Mouse (Mus musculus): Measurements from ENCODE around the gene Olfr694.

- TF ChIP-seq GATA1 (IDR thresholded peaks at IDR 0.05; ENCODE audit: low read length): no peak
- TF ChIP-seq TAL1 (IDR thresholded peaks at IDR 0.05; ENCODE audit: low read length): no peak
Measured at GRCm38 (mm10) chr7:106691714-106692113, at the start of gene Olfr694.
